Mouse (Mus musculus): ENCODE results near the gene Defb9.
"Not testable (repeated sequence)": the region's sequence is repeated elsewhere in the genome, so short reads cannot be mapped to it uniquely, and the experiment has no call there.

The Defb9 gene

DNA sequence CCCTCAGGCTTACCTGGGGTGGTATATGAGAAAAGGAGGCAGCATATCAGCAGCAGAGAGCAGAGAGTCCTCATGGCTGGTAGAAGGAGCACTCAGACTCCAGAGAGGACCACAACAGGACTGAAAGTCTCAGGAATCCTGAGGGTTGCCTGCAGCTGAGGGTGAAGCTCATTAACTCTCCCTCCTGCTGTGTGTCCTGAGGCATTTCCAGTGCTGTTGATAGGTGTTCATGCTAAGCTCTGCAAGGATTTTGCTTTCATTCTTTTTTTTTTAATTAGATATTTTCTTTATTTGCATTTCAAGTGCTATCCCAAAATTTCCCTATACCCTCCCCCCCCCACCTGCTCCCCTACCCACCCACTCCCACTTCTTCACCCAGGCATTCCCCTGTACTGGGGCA, at the start of gene Defb9:
Gene Defb9, minus strand, starts transcription at position 101 of the 400 bp plus-strand sequence.
- not testable (repeated sequence) for DNase-seq

DNA sequence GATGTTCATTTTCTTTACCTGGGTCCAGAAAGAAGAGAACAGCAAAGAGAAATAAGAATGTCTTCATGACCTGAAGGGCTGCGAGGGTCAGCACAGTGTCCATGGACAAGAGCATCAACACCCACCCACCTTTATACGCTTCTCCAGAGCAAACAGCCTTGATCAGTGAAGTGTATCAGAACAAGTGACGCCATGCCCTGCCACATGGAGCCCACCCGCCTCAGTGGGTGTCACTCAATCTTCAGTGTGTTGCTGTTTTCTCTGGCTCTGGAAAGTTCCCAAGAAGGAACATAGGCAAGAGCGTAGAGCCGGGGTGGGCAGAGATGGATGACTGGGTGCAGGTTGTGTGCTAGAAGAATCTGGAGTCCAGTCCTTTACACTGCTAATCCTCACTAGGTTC, 47.4 kb upstream of the Defb9 start, which contains the start of gene Defb15:
Gene Defb15, minus strand, starts transcription at position 101 of the 400 bp plus-strand sequence.
- no peak for DNase-seq

DNA sequence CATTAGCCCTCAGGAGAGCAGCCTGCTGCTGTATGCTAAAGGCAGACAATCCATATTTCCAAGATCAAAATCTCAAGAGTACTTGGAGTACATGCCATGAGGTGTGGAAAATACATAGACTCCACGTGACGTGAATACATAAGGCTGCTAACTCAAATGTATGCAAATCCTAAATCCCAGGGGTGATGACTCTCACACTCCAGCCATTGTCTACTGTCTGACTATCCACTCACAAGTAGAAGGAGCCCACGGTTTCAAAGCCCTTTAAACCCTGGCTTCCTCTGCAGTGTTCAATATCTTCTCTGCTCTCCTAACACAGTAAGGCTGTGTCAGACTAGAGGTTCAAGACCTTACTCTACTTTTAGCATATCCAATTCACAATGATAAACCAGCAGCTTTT, 45.5 kb upstream of the Defb9 start:
- not testable (repeated sequence) for DNase-seq

DNA sequence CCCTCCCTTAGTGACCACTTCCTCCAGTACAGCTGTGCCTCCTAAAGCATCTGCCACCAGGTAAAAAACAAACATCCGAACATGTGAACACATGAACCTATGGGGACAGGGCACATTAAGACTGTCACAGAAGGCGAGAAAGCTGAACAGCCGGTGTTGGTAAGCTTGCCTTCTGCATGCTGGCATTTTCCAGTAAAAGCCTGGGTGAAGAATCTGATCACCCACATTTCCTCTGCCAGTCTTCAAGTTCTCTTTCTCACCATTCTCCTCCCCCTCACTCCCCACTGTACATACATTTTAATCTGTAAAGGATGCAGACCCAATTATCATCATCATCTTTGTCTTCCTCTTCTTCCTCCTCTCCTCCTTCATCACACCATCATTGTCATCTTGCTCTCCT, 30.4 kb upstream of the Defb9 start:
- no peak for DNase-seq

DNA sequence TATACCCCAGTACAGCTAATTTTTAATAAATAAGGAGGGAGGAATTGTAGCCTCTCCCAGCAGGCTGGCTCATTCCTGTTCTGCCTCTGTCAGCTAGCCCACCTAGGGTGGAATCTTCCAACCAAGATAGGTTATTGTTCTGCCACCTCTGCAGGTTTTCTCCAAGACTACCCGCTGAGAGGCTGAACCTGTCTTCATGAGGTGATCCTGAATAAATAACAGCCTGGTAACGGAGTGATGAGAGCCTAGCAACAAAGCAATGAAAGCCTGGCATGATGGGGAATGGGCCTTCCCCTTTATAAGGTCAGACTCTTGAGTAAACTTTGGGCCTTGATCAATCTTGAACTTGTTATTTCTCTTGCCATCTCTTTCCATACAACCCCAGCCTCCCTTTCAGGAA, 27.3 kb upstream of the Defb9 start:
- DNase-seq, result no peak

DNA sequence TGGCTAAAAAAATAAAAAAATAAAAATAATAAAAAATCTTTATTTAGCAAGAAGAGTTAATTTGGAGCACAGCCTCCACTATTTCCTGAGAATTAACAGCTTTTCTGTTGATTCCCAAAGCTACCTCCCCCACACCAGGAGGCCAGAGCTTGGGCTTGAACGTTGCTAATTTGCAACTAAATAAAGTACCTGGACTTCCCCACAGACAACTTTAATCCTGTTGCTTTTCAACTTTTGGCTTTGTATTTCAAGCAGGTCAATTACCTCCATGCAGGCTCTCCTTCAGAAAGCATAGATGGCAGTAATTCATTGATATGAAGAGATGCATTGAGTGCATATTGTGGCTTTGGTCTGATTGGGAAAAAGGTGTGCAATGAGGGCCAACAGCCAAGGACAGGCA, 26.7 kb upstream of the Defb9 start:
- DNase-seq, result no peak

DNA sequence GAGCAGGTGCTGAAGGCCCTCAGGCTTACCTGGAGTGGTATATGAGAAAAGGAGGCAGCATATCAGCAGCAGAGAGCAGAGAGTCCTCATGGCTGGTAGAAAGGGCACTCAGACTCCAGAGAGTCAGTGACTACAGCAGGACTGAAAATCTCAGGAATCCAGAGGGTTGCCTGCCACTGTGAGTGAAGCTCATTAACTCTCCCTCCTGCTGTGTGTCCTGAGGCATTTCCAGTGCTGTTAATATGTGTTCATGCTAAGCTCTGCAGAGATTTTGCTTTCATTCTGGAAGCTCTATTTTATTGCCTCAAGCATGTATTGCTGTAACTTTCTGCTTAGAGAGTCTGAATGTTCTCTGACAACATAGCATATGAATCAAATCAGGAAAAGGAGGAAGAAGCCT, 21.1 kb upstream of the Defb9 start, which contains the start of gene Defb11:
Gene Defb11, minus strand, starts transcription at position 123 of the 400 bp plus-strand sequence.
- not testable (repeated sequence) for DNase-seq

DNA sequence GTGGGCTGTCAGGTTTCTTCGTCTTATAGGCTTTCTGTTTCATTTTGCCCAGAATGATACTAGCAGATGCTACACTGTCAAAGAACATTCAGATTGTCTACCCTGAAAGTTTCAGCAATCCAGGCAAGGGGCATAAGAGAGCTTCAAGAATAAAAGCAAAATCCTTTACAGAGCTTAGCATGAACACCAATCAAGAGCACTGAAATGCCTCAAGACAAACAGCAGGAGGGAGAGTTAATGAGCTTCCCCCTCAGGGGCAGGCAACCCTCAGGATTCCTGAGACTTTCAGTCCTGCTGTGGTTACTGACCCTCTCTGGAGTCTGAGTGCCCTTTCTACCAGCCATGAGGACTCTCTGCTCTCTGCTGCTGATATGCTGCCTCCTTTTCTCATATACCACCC, 26.6 kb downstream of the Defb9 start, which contains the start of gene Defb10:
Gene Defb10, plus strand, starts transcription at position 316 of the 400 bp plus-strand sequence.
- DNase-seq, result not testable (repeated sequence)
